In the genomic region with DNA sequence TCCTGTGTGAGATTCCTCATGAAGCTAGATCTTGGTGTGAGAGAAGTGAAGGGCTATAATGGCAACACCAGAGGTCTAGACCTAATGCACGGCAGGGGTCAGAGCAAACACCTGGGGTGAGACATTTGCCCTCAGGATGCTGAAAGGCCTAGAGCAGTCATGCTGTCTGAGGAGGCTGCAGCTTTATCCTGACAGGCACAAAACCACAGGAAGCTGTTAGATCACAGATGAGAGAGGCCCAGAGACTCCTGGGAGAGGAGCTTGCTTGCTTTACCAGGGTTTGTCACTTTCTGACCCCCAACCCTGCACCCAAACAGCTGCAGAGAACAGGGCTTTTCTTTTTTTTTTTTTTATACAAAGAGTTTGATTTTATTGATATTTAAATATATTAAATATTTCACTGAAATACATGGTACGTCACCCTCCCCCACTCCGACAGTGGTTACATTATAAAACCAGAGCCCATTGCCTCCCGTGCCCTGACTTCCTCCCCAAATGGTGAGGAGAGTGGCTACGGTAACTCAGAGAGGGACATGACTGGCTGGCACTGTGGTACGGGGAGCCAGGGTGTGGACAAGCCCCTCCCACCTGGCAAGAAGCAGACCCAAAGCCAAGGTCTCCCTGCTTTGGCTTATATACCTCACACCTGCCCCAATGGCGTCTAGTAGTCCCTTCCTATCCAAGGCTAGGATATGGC, we compare ENCODE assay signal across 23 mouse cellular contexts. TPM values are rescaled to one million over a fixed set of nuclear protein-coding genes. Genes with fewer than 3 reads are reported as not detected.
DNase-seq lines count a peak whose midpoint lies in the region; ATAC-seq lines count a peak whose summit lies in the region.
"Had no signal": no experiment of that assay in that cellular context is flagged by ENCODE, and none has a peak within 500 bp of the region (broad histone marks: within the 10 kb centered on the region; RNA-seq: fewer than 3 reads in every experiment).

No protein-coding gene starts in this region.

- H3K4me3 ChIP-seq in liver, embryonic 12.5 days = no peak overlapping the region
- H3K4me3 ChIP-seq: erythroblast, embryonic 14.5 days; forebrain, embryonic 13.5 days; heart, adult 2 months; hindbrain, embryonic 12.5 days; neural tube, embryonic 12.5 days had no signal

- 28% methylated on average over 7 of the region's 7 CpGs for WGBS in liver, embryonic 12.5 days (ENCODE audit: insufficient replicate concordance)

- H3K27ac ChIP-seq in liver, embryonic 12.5 days = peak overlapping the region; percentile 41; the same call in 1 of the 2 replicates
- H3K27ac ChIP-seq: forebrain, embryonic 13.5 days; heart, adult 2 months; hindbrain, embryonic 12.5 days; neural tube, embryonic 12.5 days had no signal

- H3K9me3 ChIP-seq in liver, embryonic 12.5 days (replicated peaks) = no peaks in the 10 kb centered on the region
- H3K9me3 ChIP-seq: forebrain, embryonic 13.5 days; G1E; hindbrain, embryonic 12.5 days; neural tube, embryonic 12.5 days had no signal

- peaks cover 52% of the 10 kb centered on the region for H3K36me3 ChIP-seq in liver, embryonic 12.5 days
- H3K36me3 ChIP-seq: G1E had no signal

- peaks cover 67% of the 10 kb centered on the region for H3K4me1 ChIP-seq in liver, embryonic 12.5 days
- H3K4me1 ChIP-seq: forebrain, embryonic 13.5 days; hindbrain, embryonic 12.5 days had no signal

- no peaks in the 10 kb centered on the region; the same call in 1 of the 2 replicates for H3K27me3 ChIP-seq in liver, embryonic 12.5 days (replicated peaks)
- H3K27me3 ChIP-seq: forebrain, embryonic 13.5 days; hindbrain, embryonic 12.5 days; neural tube, embryonic 12.5 days had no signal

- ATAC-seq in liver, embryonic 12.5 days = no peak
- ATAC-seq in common myeloid progenitor, adult 5-6 weeks (replicated peaks; ENCODE audit: low read depth, poor library complexity, severe bottlenecking) = peak; percentile 59
- ATAC-seq: forebrain, embryonic 13.5 days; inflammation-experienced regulatory T-cells, adult 6 months; lung, postnatal 0 days had no signal

- no peak overlapping the region for H3K4me2 ChIP-seq in liver, embryonic 12.5 days
- H3K4me2 ChIP-seq: forebrain, embryonic 13.5 days; hindbrain, embryonic 12.5 days; neural tube, embryonic 12.5 days had no signal

- no peak for DNase-seq in liver
- DNase-seq in naive thymus-derived CD4-positive, alpha-beta T cell, adult 2 months (ENCODE audit: low read depth) = peak; percentile 59
- peak; percentile 48 to 66 for DNase-seq in thymus, postnatal 36 days
- DNase-seq in embryo, embryonic 10 days (ENCODE audit: low spot score) = no peak
- DNase-seq in heart, adult 9 months (ENCODE audit: low spot score in 2 of 2) = no peak
- DNase-seq: cerebellum, adult 18-20 months; gastrocnemius, postnatal 10 days; kidney, adult 8-10 months; left cerebral cortex, postnatal 4 days had no signal

- H3K9ac ChIP-seq in liver, embryonic 12.5 days = no peak overlapping the region
- H3K9ac ChIP-seq: forebrain, embryonic 13.5 days; hindbrain, embryonic 12.5 days; neural tube, embryonic 12.5 days had no signal

RNA-seq across cellular contexts. Expression of gene 4930415O20Rik, which starts 19.0 kb away (rescaled TPM):
- polyA plus RNA-seq in liver, embryonic 12.5 days (2016; fragmentation: Nextera tagmentation; extraction: Ambion mirVana) = not detected in 2 replicates
- not detected in 2 replicates for total RNA-seq in common myeloid progenitor, adult 5-6 weeks (2017)
- total RNA-seq: G1E; gastrocnemius, postnatal 10 days; layer of hippocampus, adult 8-10 months; left cerebral cortex, adult 18-20 months; left cerebral cortex, postnatal 4 days; liver, adult 2 months had no signal
- polyA plus RNA-seq: embryonic facial prominence, embryonic 11.5 days; erythroblast, embryonic 14.5 days; forebrain, embryonic 13.5 days; G1E; heart, adult 2 months; inflammation-experienced regulatory T-cells, adult 6 months; liver, adult 2 months; neural tube, embryonic 12.5 days had no signal

RNA-seq across cellular contexts. Expression of gene Ccnt1, which starts 19.1 kb away (rescaled TPM):
- 34.4 and 35.5 TPM in 2 replicates for polyA plus RNA-seq in liver, embryonic 12.5 days (2016; fragmentation: Nextera tagmentation; extraction: Ambion mirVana)
- 52.6 and 74.4 TPM in 2 replicates for total RNA-seq in common myeloid progenitor, adult 5-6 weeks (2017)

RNA-seq across cellular contexts. Expression of gene Adcy6, which starts 20.1 kb away (rescaled TPM):
- 9.7 and 10.2 TPM in 2 replicates for polyA plus RNA-seq in liver, embryonic 12.5 days (2016; fragmentation: Nextera tagmentation; extraction: Ambion mirVana)
- 23.4 and 32.4 TPM in 2 replicates for total RNA-seq in common myeloid progenitor, adult 5-6 weeks (2017)
- polyA plus RNA-seq: G1E had no signal

RNA-seq across cellular contexts. Expression of gene Cacnb3, which starts 40.9 kb away (rescaled TPM):
- polyA plus RNA-seq in liver, embryonic 12.5 days (2016; fragmentation: Nextera tagmentation; extraction: Ambion mirVana) = 3.8 and 4.9 TPM in 2 replicates
- not detected in 2 replicates for total RNA-seq in common myeloid progenitor, adult 5-6 weeks (2017)
- polyA plus RNA-seq: erythroblast, embryonic 14.5 days had no signal

RNA-seq across cellular contexts. Expression of gene Kansl2, which starts 55.7 kb away (rescaled TPM):
- 78.4 and 78.5 TPM in 2 replicates for polyA plus RNA-seq in liver, embryonic 12.5 days (2016; fragmentation: Nextera tagmentation; extraction: Ambion mirVana)
- total RNA-seq in common myeloid progenitor, adult 5-6 weeks (2017) = 57.1 and 63.0 TPM in 2 replicates

Comparison
In these comparisons a context has a peak if more than half of its experiments do, and no peak if none do; other contexts are left out.
1. DNase-seq: peak in naive thymus-derived CD4-positive, alpha-beta T cell, adult 2 months (single experiment) and thymus, postnatal 36 days (2 of 2); none in liver (single experiment), embryo, embryonic 10 days (single experiment) and heart, adult 9 months (0 of 2).